Mouse (Mus musculus): ENCODE results near the gene Ecpas.

DNA sequence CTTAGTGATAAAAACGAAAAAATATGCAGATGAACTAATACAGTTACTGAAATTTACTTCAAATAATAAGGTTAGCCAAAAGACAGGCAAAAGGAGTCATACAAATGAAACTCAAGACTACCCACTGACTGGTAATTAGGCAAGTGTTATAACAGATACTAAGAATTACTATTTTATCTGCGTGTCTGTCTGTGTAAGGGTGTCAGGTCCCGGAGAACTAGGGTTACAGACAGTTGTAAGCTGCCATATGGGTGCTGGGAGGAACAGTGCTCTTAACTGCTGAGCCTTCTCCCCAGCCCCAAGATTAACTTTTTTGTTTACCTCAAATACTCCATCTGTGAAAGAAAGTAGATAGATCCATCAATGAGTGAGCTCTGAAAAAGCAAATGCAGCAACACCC is 25.8 kb downstream of the Ecpas start:
- TF ChIP-seq CTCF (IDR thresholded peaks at IDR 0.05; ENCODE audit: control insufficient read depth, insufficient read depth, low read length) = no peak
- no peak for TF ChIP-seq POLR2A (IDR thresholded peaks at IDR 0.05; ENCODE audit: borderline replicate concordance, control insufficient read depth, low read depth, low read length)
